Mouse (Mus musculus) ES-E14 (cell line): Measurements from ENCODE around the gene Fam172a. TPM values are rescaled to one million over a fixed set of nuclear protein-coding genes. Genes with fewer than 3 reads are reported as not detected.

Source experiments
- DNase-seq: peaks from one replicate; pipeline ENCODE4 v3.0.0-alpha.2; 2013; ENCODE audit warnings: low read depth, low spot score
- H3K27ac ChIP-seq: 2 replicates; pipeline ENCODE4 v1.5.1; 2012; ENCODE audit warnings: low read depth, mild to moderate bottlenecking, low read length, moderate library complexity, mixed read lengths; ENCODE audit not compliant: poor library complexity, insufficient read depth, severe bottlenecking
- H3K36me3 ChIP-seq: 2 replicates; pipeline ENCODE4 v1.6.1; 2012; ENCODE audit warnings: mild to moderate bottlenecking, low read length, moderate library complexity, mixed read lengths; ENCODE audit not compliant: control insufficient read depth, poor library complexity, insufficient read depth, severe bottlenecking
- H3K4me1 ChIP-seq, 2 experiments: fragments of 150-350 bp in 1 of 2; sonication (generic) in 1 of 2; 2 replicates each; pipeline ENCODE4 v1.6.1; 2012; ENCODE audit warnings: low read length in 2 of 2, mild to moderate bottlenecking in 1 of 2, mixed read lengths in 1 of 2; ENCODE audit not compliant: control insufficient read depth in 2 of 2, insufficient read depth in 2 of 2, poor library complexity in 1 of 2
- H3K4me3 ChIP-seq, 2 experiments: fragments of 150-350 bp in 1 of 2; sonication (generic) in 1 of 2; 2 replicates each; pipeline ENCODE4 v1.5.1; 2012; ENCODE audit warnings: low read length in 2 of 2, low read depth in 1 of 2, mild to moderate bottlenecking in 1 of 2, mixed read lengths in 1 of 2; ENCODE audit not compliant: insufficient read depth in 1 of 2, poor library complexity in 1 of 2, severe bottlenecking in 1 of 2
- H3K9ac ChIP-seq: 2 replicates; pipeline ENCODE4 v1.6.1; 2012; ENCODE audit warnings: low read depth, mild to moderate bottlenecking, low read length, mixed read lengths; ENCODE audit not compliant: poor library complexity, insufficient read depth, severe bottlenecking
- H3K9me3 ChIP-seq: fragments of 150-350 bp; sonication (generic); 2 replicates; pipeline ENCODE4 v1.6.1; 2012; ENCODE audit warnings: low read depth, mild to moderate bottlenecking, low read length; ENCODE audit not compliant: control insufficient read depth, insufficient read depth
- CHD2 ChIP-seq: IDR thresholded peaks from 2 replicates; pipeline ENCODE4 v1.6.1; 2014; ENCODE audit warnings: mild to moderate bottlenecking, low read depth, low read length, inconsistent platforms
- HCFC1 ChIP-seq: IDR thresholded peaks from 2 replicates; pipeline ENCODE4 v1.6.1; 2012; ENCODE audit warnings: low read length, inconsistent platforms, borderline replicate concordance; ENCODE audit not compliant: insufficient read depth
- MAFK ChIP-seq: IDR thresholded peaks from 2 replicates; pipeline ENCODE4 v1.6.1; 2014; ENCODE audit warnings: mild to moderate bottlenecking, low read depth, low read length, inconsistent platforms; ENCODE audit not compliant: insufficient read depth
- ZC3H11A ChIP-seq: IDR thresholded peaks from 2 replicates; pipeline ENCODE4 v1.6.1; 2012; ENCODE audit warnings: low read depth, mild to moderate bottlenecking, inconsistent platforms, low read length, borderline replicate concordance
- ZNF384 ChIP-seq: IDR thresholded peaks from 2 replicates; pipeline ENCODE4 v1.6.1; 2012; ENCODE audit warnings: low read depth, low read length, inconsistent platforms
- in situ Hi-C, 2 experiments: fragments of 600-800 bp; cut with MboI; formaldehyde crosslinking; loops; one replicate each; pipeline ENCODE4 v1.15.1; 2025; ENCODE audit warnings: low sequenced_read_pairs in 2 of 2, inconsistent platforms in 1 of 2; ENCODE audit not compliant: unreplicated experiment in 2 of 2
- total RNA-seq: library from RNA; depleted of rRNA; stranded (reverse); fragments of 300-350 nt; gene quantifications from 2 replicates; pipeline ENCODE4 v1.2.3, GENCODE M21; 2012

The Fam172a gene
- total RNA-seq, 1 experiment: 8.7 TPM

DNA sequence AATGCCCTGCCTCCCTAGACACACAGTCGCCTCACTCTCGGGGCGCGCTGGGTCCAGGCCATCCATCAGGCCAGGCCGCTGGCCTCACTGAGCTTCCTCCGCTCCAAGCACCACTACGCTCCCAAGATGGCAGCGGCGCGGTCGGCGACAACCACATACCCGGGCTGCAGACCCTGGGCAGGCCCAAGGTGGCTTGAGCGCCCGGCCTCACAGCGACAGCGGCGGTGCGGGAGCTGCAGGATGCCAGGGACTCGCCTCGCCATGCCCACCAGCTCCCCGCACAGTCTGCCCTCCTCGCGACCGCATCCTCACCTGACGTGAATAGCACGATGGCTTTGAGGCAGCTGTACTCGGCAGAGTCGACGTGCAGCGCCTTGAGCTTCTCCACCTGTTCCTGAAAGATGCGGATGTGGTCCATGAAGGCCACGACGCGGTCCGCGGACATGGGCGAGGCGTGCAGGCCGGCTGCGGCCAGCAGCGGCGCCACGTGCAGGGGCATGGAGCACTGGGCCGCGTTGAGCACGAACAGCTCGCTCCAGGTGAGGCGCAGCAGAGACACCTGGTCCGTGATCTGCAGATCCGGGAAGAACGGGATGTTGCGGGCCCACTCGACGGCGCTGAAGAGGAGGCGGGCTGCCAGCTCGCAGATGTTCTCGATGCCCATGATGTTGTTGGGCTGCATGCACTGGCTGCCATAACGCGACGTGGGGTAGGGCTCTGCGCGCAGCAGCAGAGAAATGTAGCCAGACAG is 493.2 kb downstream of the Fam172a start:
- H3K36me3 ChIP-seq: no peaks in the 10 kb centered on the region
- TF ChIP-seq CHD2 (no peak), ZC3H11A (no peak), HCFC1 (no peak), ZNF384 (no peak), MAFK (no peak)
- H3K9ac ChIP-seq: no peak overlapping the region
- H3K9me3 ChIP-seq: no peaks in the 10 kb centered on the region
- in situ Hi-C loops: loop anchor here in 1 of 2 experiments (25.0 kb wide), 1 partner anchor 1358 kb away; no protein-coding TSS in a partner anchor
- DNase-seq: no peak
- peaks cover 1 to 7% of the 10 kb centered on the region in 2 experiments; a peak in 1 of 4 replicates for H3K4me1 ChIP-seq
- no peak overlapping the region for H3K27ac ChIP-seq
- H3K4me3 ChIP-seq: peak overlapping the region; percentile 31 to 42; a peak in 2 of 4 replicates

GRCm38 (mm10) chr13:78195601-78196115 is 493.8 kb downstream of the Fam172a start:
- in situ Hi-C loops: loop anchor here in 1 of 2 experiments (25.0 kb wide), 1 partner anchor 1358 kb away; no protein-coding TSS in a partner anchor
- DNase-seq: no peak

DNA sequence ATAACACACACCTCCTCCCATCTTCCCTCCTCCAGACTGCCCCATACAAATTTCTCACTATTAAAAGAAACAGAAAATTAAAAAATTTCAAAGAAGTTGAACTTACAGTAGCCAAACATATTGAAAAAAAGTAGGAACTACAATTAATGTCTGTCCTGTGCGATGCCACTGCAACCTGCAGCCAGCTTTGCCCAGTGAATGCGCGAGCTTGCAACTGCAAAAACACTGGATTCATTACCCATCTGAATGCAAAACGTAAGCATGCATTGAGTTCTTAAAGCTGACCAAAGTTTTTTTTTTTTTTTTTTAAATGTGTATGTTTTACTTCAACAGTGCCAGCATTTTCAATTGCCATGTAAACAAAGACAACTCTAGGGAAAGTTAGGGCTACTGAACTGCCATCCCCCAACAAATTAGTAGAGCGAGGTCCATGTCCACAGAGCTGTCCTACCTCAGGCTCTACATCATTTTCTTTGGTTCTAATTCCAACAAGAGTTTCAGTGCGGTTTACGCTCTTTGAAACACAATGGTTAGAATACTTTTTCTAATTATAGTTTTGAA is 494.5 kb downstream of the Fam172a start:
- in situ Hi-C loops: loop anchor here in 1 of 2 experiments (25.0 kb wide), 1 partner anchor 1359 kb away; no protein-coding TSS in a partner anchor
- TF ChIP-seq MAFK: no peak
- TF ChIP-seq ZNF384: 0 out of 2 replicates have a peak, but pooled peaks have one; percentile 2
- H3K4me1 ChIP-seq: peaks cover 1 to 7% of the 10 kb centered on the region in 2 experiments; a peak in 1 of 4 replicates
- no peak for DNase-seq
- H3K9me3 ChIP-seq: no peaks in the 10 kb centered on the region
- H3K27ac ChIP-seq: no peak overlapping the region
- no peak overlapping the region for H3K9ac ChIP-seq
- H3K4me3 ChIP-seq: no peak overlapping the region
- no peaks in the 10 kb centered on the region for H3K36me3 ChIP-seq

More at GRCm38 (mm10) chr13:78195601-78196115, 493.8 kb downstream of the Fam172a start:
- Histone ChIP-seq H3K9ac (no peak overlapping the region), H3K4me3 (no peak overlapping the region), H3K27ac (no peak overlapping the region), H3K9me3 (no peaks in the 10 kb centered on the region), H3K36me3 (no peaks in the 10 kb centered on the region), H3K4me1 (peaks cover 1 to 7% of the 10 kb centered on the region in 2 experiments; a peak in 1 of 4 replicates)
- TF ChIP-seq MAFK (no peak), HCFC1 (no peak), CHD2 (no peak), ZNF384 (no peak), ZC3H11A (no peak)

DNA sequence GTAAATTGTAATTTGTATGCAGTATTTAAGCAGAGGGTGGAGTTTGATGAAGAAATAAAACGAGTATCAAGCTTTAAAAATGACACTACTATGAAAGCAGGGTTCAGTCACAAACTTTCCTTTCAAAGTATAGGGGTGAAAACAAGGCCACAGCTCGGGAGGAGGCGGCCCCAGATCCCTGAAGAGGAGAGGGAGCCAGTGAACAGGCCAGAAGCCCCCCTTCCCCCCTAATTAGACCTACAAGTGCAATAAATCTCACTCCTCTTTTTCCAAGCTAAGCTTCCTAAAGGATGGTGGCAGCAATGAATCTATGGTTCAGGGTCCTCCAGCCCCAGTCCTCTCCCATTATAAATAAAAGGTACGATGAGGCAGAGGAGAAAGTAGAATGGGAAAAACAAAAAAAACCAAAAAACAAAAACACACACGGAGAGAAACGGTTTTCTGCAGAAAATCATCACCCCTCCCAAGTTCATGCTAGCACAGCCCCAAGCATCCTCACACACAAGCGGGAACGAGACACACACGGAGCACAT is 495.5 kb downstream of the Fam172a start:
- H3K9ac ChIP-seq: no peak overlapping the region

More for the DNA sequence above, 495.5 kb downstream of the Fam172a start:
- DNase-seq: no peak
- in situ Hi-C loops: loop anchor here in 1 of 2 experiments (25.0 kb wide), 1 partner anchor 1360 kb away; no protein-coding TSS in a partner anchor
- Histone ChIP-seq H3K4me1 (peaks cover 1 to 7% of the 10 kb centered on the region in 2 experiments; a peak in 1 of 4 replicates), H3K36me3 (no peaks in the 10 kb centered on the region), H3K4me3 (peak overlapping the region in 1 of 2 experiments; percentile 73; a peak in 1 of 4 replicates), H3K27ac (no peak overlapping the region), H3K9me3 (no peaks in the 10 kb centered on the region)
- no peak for TF ChIP-seq HCFC1
- TF ChIP-seq ZC3H11A: no peak
- no peak for TF ChIP-seq ZNF384
- no peak for TF ChIP-seq MAFK
- no peak for TF ChIP-seq CHD2
